Mouse (Mus musculus) erythroblast, embryonic 14.5 days (primary cell): ENCODE results near the gene Cblc. TPM values are rescaled to one million over a fixed set of nuclear protein-coding genes. Genes with fewer than 3 reads are reported as not detected.

Source experiments
- H3K27me3 ChIP-seq: 2 replicates; pipeline ENCODE4 v1.6.1; 2012; ENCODE audit warnings: inconsistent platforms; ENCODE audit not compliant: control insufficient read depth
- H3K36me3 ChIP-seq: 2 replicates; pipeline ENCODE4 v1.6.1; 2012; ENCODE audit warnings: mild to moderate bottlenecking, inconsistent platforms; ENCODE audit not compliant: control insufficient read depth
- H3K4me1 ChIP-seq: 2 replicates; pipeline ENCODE4 v1.6.1; 2012; ENCODE audit warnings: inconsistent platforms; ENCODE audit not compliant: control insufficient read depth
- H3K4me3 ChIP-seq: replicated peaks from 2 replicates; pipeline ENCODE3; 2012; ENCODE audit warnings: moderate library complexity, mild to moderate bottlenecking, inconsistent platforms
- H3K9me3 ChIP-seq: 2 replicates; pipeline ENCODE4 v1.6.1; 2012; ENCODE audit warnings: low read length, inconsistent platforms, mixed read lengths; ENCODE audit not compliant: control insufficient read depth
- GATA1 ChIP-seq: IDR thresholded peaks from 2 replicates; pipeline ENCODE4 v1.6.1; 2012; ENCODE audit warnings: low read length, inconsistent platforms, mixed read lengths
- TAL1 ChIP-seq: IDR thresholded peaks from 3 replicates; pipeline ENCODE4 v1.6.1; 2012; ENCODE audit warnings: low read length, inconsistent platforms, mixed read lengths
- polyA plus RNA-seq: library from polyadenylated mRNA; stranded (reverse); fragments of >175 nt; gene quantifications from 2 replicates; pipeline ENCODE4 v1.2.3, GENCODE M21; 2012

The Cblc gene
- polyA plus RNA-seq, 1 experiment = not detected

DNA sequence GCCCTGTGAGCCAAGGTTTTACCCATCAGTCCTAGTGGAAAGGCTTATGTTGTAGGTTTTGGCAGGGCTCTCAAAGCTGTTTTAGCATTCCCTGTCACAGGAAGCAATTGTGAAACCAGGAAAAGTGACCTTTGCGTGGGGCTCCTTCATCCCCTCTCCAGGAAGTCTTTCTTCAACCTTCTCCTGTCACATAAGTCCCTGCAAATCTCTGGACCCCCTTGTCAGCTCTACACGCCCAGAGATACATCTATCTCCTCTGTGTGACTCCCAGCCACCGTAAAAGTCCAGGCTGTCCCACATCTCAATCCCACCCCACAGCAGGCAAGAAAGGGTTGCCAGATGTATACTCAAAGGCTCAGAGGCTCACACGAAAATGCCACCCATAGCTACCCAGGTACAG, 24.9 kb downstream of the Cblc start:
- no peaks in the 10 kb centered on the region for H3K9me3 ChIP-seq
- peaks cover 40% of the 10 kb centered on the region for H3K27me3 ChIP-seq
- no peak overlapping the region for H3K4me3 ChIP-seq
- no peaks in the 10 kb centered on the region for H3K36me3 ChIP-seq
- peaks cover 10% of the 10 kb centered on the region for H3K4me1 ChIP-seq
- TF ChIP-seq GATA1 (no peak), TAL1 (no peak)

DNA sequence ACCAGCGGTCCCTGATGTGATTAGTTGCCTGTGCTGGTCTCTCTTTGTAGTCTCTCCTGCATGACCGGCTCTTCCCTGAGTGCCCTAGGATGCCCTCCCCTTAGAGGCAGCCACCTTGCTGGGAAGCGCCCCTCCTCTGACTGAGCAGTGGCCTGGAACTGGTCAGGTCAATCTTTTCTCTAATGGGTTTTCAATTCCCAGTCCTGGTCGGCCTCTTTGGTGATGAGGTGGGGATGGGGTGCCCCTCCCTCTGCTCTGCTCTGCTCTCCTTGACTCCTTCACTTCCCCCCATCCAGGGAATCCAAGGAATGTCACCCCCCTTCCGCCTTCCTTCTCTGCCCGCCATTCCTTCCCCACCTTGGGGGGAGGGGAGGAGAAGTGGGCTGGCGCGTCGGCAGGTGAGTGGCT, 25.6 kb downstream of the Cblc start, which contains the start of gene Bcam:
Bcam (minus strand) TSS at position 33 of the 408 bp plus-strand sequence.
- Histone ChIP-seq H3K36me3 (no peaks in the 10 kb centered on the region), H3K9me3 (no peaks in the 10 kb centered on the region), H3K27me3 (peaks cover 40% of the 10 kb centered on the region), H3K4me3 (peak within 1 kb of the TSS; percentile 37), H3K4me1 (peaks cover 10% of the 10 kb centered on the region)
- TF ChIP-seq TAL1 (no peak), GATA1 (no peak)

DNA sequence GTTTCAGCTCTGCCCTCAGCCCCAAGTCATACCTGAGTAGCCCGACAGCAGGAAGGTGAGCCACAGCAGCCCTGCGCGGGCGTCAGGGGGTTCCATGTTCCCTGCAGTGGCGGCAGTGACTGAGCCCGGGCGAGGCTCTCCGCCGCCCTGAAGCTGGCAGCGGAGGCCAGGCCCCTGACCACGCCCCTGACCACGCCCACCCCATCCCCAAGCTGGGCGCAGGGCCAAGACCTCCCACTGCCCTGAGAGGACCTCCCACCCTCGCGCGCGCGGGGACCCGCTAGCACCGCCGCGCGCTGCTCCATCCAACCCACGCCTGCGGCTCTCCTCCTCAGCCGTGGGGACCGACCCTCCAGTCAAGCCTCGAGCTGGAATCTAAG, 26.2 kb downstream of the Cblc start:
- H3K9me3 ChIP-seq = no peaks in the 10 kb centered on the region
- peaks cover 10% of the 10 kb centered on the region for H3K4me1 ChIP-seq
- peak overlapping the region; percentile 37 for H3K4me3 ChIP-seq
- H3K27me3 ChIP-seq = peaks cover 40% of the 10 kb centered on the region
- no peaks in the 10 kb centered on the region for H3K36me3 ChIP-seq
- TF ChIP-seq GATA1 (no peak), TAL1 (no peak)

DNA sequence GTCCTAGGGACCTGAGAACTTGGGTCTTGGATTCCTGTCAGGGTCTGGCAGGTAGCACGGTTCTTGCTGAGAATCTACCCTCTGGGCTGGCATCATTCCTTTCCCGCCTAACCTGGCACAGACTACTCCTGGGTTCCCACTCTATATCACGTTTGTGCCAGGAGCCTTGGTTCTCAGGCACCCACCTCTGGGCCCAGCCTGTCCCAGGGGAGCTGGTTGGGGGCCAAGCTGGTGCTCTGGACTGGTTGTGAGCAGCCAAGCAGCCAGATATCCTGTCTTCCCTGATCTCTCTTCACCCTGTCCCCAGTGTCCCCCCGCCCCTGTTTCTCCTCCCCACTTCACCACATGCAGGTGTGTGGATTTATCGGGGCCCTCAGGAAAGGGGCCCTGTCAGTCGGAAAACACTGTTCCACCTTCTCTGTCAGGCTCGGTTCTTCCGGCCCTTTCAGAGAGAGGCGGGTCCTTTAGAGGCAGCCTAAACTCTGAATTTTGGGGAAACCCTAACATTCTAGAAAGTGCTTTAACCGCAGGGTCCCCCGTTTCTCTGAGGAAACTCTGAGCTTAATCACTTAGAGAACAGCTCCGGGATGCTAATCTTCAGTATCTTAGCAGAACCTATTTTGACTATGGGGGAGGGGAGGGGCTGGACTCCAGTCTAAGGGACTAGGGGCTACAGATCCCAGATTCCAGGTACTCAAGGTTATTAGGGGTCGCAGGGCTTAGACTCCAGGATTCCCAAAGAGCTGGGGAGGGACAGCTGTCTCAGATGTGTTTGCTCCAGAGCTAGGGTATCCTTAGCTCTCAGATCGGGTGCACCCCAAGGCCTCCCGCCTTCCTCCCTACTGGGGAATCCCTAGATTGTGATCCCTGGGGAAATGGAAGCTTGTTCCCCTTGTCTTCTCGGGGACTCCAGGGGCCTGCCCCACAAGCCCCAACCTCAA, 26.9 kb downstream of the Cblc start:
- Histone ChIP-seq H3K4me1 (peaks cover 10% of the 10 kb centered on the region), H3K27me3 (peaks cover 40% of the 10 kb centered on the region), H3K9me3 (no peaks in the 10 kb centered on the region), H3K36me3 (no peaks in the 10 kb centered on the region), H3K4me3 (peak overlapping the region; percentile 37)
- TF ChIP-seq GATA1 = no peak
- no peak for TF ChIP-seq TAL1

DNA sequence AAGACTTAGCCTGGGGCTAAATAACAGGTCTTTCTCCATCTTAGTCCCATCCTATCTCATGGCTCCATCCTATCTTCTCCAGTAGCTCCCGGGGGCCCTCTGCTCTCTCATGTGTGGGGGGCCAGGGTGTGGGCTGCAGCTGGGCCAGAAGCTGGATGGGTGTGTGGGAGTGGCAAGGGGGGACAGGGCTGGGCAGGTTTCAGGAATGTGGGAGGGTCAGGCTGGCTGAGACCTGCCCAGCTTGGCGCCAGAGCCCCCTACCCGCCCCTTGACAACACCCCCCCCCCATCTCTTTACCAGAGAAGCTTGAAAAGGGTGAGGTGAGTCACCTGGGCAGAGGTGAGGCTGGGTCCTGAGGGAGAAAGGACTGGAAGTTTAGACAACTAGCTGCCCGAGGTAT, 27.6 kb downstream of the Cblc start:
- Histone ChIP-seq H3K4me3 (no peak overlapping the region), H3K9me3 (no peaks in the 10 kb centered on the region), H3K27me3 (peaks cover 40% of the 10 kb centered on the region), H3K4me1 (peaks cover 10% of the 10 kb centered on the region), H3K36me3 (no peaks in the 10 kb centered on the region)
- TF ChIP-seq GATA1 (no peak), TAL1 (no peak)

DNA sequence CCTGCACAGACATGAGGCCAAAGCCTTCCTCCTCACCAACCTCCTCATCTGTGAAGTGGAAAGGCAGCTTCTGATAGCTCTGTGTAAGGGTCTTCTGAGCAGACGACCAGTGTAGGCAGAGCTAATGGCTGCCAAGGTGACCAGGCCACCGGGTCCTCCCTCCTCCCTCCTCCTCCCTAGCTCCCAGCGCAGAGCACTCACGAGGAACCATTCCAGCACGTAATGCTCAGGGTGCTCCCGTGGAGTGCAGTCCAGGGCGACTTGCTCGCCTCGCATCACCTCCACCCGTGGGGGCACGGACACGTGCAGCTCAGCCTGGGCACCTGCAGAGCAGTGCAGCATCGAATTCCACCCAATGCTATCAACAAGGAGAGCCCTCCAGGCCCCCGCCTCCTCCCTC, 28.4 kb downstream of the Cblc start:
- no peak overlapping the region for H3K4me3 ChIP-seq
- H3K27me3 ChIP-seq = peaks cover 40% of the 10 kb centered on the region
- no peaks in the 10 kb centered on the region for H3K36me3 ChIP-seq
- TF ChIP-seq GATA1 (no peak), TAL1 (no peak)
- H3K4me1 ChIP-seq = peaks cover 10% of the 10 kb centered on the region
- H3K9me3 ChIP-seq = no peaks in the 10 kb centered on the region

DNA sequence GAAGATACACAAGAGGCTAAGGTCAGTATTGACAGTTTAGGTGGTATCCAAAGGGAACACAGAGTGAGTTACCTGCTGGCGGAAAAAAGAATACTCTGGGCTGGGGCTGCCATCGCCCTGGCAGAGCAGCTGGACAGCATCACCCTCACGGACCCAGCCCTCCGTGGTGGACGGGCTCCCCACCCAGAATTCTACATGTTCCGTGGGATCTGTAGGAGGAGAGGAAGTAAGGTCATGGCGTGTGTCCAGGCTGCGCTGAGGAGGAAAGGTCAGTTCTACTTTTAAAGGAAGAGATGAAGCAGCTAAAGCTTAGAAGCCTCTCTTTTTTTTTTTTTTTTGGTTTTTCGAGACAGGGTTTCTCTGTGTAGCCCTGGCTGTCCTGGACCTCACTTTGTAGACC, 32.0 kb downstream of the Cblc start:
- Histone ChIP-seq H3K9me3 (no peaks in the 10 kb centered on the region), H3K36me3 (no peaks in the 10 kb centered on the region), H3K4me3 (no peak overlapping the region), H3K27me3 (peaks cover 13% of the 10 kb centered on the region), H3K4me1 (peaks cover 2% of the 10 kb centered on the region; the same call in 1 of the 2 replicates)
- TF ChIP-seq TAL1 (no peak), GATA1 (no peak)

DNA sequence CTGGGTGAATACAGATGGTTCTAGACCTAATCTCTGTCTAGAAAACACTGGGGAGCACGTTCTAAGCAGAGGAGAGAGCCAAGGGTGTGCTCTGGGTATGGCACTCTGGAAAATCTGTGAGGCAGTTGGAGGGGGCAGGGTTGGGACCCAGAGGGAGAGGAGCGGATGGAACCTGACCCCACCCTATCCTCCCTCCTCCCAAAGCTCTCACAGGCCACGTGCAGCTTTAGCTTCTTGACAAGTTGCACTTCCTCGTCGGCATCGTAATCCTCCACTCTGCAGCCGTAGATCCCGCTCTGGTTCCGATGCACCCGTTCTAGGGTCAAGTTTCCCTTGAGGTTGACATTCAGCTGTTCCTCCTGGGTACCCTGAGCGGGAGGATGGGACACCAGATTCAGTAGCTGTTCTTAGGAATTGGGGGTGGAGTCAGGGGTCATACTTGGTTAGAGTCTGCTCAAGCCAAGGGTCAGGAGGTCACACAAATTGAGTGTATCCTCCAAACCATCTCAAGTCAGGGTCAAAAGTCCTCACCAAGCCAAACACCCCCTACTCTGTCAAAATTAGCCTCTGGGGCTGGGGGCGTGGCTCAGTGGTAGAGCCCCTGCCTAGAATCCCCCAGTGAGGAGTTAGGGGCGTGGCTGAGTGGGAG, 32.7 kb downstream of the Cblc start:
- H3K27me3 ChIP-seq = peaks cover 7% of the 10 kb centered on the region
- no peaks in the 10 kb centered on the region for H3K36me3 ChIP-seq
- no peaks in the 10 kb centered on the region for H3K9me3 ChIP-seq
- H3K4me3 ChIP-seq = no peak overlapping the region
- TF ChIP-seq GATA1 = no peak
- TF ChIP-seq TAL1 = no peak
- H3K4me1 ChIP-seq = no peaks in the 10 kb centered on the region

DNA sequence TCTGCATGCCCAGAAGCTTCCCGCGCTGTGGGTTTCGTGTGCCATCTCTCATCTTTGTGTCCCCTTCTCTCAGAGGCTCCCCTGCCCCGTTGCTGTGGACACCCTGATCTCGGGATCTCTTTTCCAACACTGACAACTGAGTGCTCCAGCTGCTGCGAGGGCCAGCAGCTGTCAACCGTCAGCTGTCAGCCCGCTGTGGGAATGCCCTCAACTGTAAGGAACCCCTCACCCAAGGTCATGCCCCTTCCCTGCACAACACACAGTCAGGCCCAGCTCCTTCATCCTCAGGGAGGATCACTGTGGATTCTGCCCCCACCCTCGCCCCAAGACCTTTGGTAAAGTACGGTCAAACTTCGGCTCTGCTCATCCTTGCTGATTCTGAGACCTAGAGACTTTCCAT, 34.3 kb downstream of the Cblc start:
- no peaks in the 10 kb centered on the region for H3K36me3 ChIP-seq
- H3K27me3 ChIP-seq = no peaks in the 10 kb centered on the region
- TF ChIP-seq TAL1 = no peak
- TF ChIP-seq GATA1 = no peak
- H3K4me3 ChIP-seq = no peak overlapping the region
- no peaks in the 10 kb centered on the region for H3K4me1 ChIP-seq
- no peaks in the 10 kb centered on the region for H3K9me3 ChIP-seq
